Mouse (Mus musculus) heart, postnatal 0 days (tissue): ENCODE results near the gene Acot8. TPM values are rescaled to one million over a fixed set of nuclear protein-coding genes. Genes with fewer than 3 reads are reported as not detected.

Source experiments
- ATAC-seq: fragments of 200-750 bp; cut with Nextera tagmentation; 2 replicates; pipeline ENCODE4 v1.8.0; 2017; ENCODE audit warnings: low read depth, moderate number of reproducible peaks, moderate library complexity; ENCODE audit not compliant: insufficient read depth
- DNase-seq: peaks from one replicate; pipeline ENCODE4 v3.0.0-alpha.2; 2016; ENCODE audit warnings: low spot score
- H3K27ac ChIP-seq: fragments of 300-500 bp; sonication (generic); 2 replicates; pipeline ENCODE4 v1.5.1; 2014; ENCODE audit warnings: low read depth, mild to moderate bottlenecking
- H3K27me3 ChIP-seq: fragments of 300-500 bp; sonication (generic); 2 replicates; pipeline ENCODE4 v1.6.1; 2014; ENCODE audit warnings: low read length, mixed read lengths; ENCODE audit not compliant: control insufficient read depth, insufficient read depth
- H3K36me3 ChIP-seq: fragments of 300-500 bp; sonication (generic); replicated peaks from 2 replicates; pipeline ENCODE4 v1.6.1; 2014; ENCODE audit warnings: low read length, mixed read lengths; ENCODE audit not compliant: control insufficient read depth, insufficient read depth
- H3K4me1 ChIP-seq: fragments of 300-500 bp; sonication (generic); 2 replicates; pipeline ENCODE4 v1.6.1; 2014; ENCODE audit warnings: antibody characterized with exemption; ENCODE audit not compliant: control insufficient read depth, insufficient read depth
- H3K4me2 ChIP-seq: fragments of 300-500 bp; sonication (generic); 2 replicates; pipeline ENCODE4 v1.6.1; 2014; ENCODE audit warnings: low read depth, mild to moderate bottlenecking, low read length, moderate library complexity
- H3K4me3 ChIP-seq: fragments of 300-500 bp; sonication (generic); 2 replicates; pipeline ENCODE4 v1.5.1; 2014; ENCODE audit warnings: low read depth, low read length
- H3K9ac ChIP-seq: fragments of 300-500 bp; sonication (generic); replicated peaks from 2 replicates; pipeline ENCODE4 v1.6.1; 2014; ENCODE audit warnings: low read depth, low read length, mixed read lengths
- H3K9me3 ChIP-seq: fragments of 300-500 bp; sonication (generic); replicated peaks from 2 replicates; pipeline ENCODE4 v1.6.1; 2016; ENCODE audit warnings: low read length; ENCODE audit not compliant: control insufficient read depth
- CTCF ChIP-seq: IDR thresholded peaks from 2 replicates; pipeline ENCODE4 v1.5.1; 2016; ENCODE audit warnings: antibody characterized with exemption, control low read depth, low read depth
- EP300 ChIP-seq: IDR thresholded peaks from 2 replicates; pipeline ENCODE4 v1.6.1; 2016; ENCODE audit warnings: antibody characterized with exemption, low read depth
- WGBS: fragments of 180-500 bp; shearing (Covaris S2); extraction: QIAGEN DNeasy Blood & Tissue Kit; methylation state at CpG from one replicate; pipeline ENCODE4 v1.1.7; 2014; 5-methylcytosine and 5-hydroxymethylcytosine counted together
- polyA plus RNA-seq: library from polyadenylated mRNA; unstranded; fragments of >200 nt; fragmentation: Nextera tagmentation; extraction: Ambion mirVana; gene quantifications from 2 replicates; pipeline ENCODE4 v1.2.1, GENCODE M21; 2015
- total RNA-seq: library from RNA; depleted of rRNA; stranded (reverse); fragments of >200 nt; gene quantifications from 2 replicates; pipeline ENCODE4 v1.2.3, GENCODE M21; 2014; ENCODE audit warnings: low replicate concordance

Gene Acot8
- total and polyA plus RNA-seq, 2 experiments from 2014 or later: 11.4 to 28.9 TPM

DNA sequence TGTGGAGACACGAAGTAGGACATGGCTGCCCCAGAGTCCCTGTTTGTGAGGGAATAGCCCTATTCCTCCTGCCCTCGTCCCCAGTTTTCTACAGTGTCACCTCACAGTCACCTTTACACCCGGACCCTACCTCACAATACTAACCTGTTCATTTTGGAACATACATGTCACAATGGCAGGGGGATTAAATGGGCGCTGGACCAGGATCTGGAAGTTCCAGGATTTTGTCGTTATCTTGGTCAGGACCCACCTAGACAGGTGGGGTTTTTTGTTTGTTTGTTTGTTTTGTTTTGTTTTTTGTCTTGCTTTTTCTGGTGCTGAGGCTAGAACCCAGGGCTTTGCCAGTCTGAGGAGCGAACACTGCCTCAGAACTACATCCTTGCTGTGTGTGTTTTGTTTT, 23.8 kb upstream of the Acot8 start, which contains the start of gene Spata25:
Gene Spata25 (minus strand): TSS at position 101 of the 400 bp plus-strand sequence.
- no peak within 1 kb of the TSS for H3K9ac ChIP-seq
- no peaks in the 10 kb centered on the region for H3K4me1 ChIP-seq
- ATAC-seq (no peak), DNase-seq (no peak)
- H3K36me3 ChIP-seq: peaks cover 42% of the 10 kb centered on the region
- H3K4me2 ChIP-seq: no peak within 1 kb of the TSS
- no peak within 1 kb of the TSS for H3K4me3 ChIP-seq
- 87% methylated on average over 6 of the region's 6 CpGs for WGBS
- H3K27ac ChIP-seq: no peak within 1 kb of the TSS
- H3K9me3 ChIP-seq: no peaks in the 10 kb centered on the region
- no peak for TF ChIP-seq CTCF
- TF ChIP-seq EP300: no peak
- no peaks in the 10 kb centered on the region for H3K27me3 ChIP-seq

DNA sequence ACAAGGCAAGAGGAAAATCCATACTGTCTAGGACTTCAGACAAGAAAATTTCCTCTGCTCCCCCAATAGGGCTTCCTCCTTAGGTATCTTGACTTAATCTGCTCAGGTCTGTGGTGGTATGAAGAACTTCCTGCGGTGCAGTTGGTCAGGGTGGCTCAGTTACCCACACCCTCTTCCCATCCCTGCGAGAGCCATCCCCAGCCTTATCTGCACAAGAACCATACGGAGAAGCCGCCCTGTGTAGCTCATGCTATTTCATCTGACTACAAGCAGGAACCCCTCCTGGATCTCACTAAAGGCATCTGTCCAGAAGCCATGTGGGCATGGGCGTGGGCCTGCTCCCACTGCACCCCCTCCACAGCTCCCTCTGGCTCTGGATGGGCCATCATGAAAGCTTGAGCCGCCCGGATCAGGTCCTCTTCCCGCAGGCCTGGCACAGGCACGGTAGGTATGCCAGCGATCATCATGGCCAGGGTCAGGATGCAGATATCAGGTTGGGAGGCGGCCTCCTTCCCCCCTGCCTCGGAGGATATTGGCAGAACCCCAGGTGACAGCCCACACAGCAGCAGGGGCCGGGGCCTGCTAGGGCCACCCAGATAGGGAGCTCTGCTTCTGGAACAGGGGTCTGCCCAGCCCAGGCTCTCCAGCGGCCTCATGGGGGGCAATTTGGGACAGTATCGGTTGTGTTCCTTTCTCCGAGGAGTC, 22.6 kb upstream of the Acot8 start:
- Histone ChIP-seq H3K9ac (no peak overlapping the region), H3K36me3 (peaks cover 42% of the 10 kb centered on the region)
- WGBS: 73% methylated on average over 16 of the region's 16 CpGs

DNA sequence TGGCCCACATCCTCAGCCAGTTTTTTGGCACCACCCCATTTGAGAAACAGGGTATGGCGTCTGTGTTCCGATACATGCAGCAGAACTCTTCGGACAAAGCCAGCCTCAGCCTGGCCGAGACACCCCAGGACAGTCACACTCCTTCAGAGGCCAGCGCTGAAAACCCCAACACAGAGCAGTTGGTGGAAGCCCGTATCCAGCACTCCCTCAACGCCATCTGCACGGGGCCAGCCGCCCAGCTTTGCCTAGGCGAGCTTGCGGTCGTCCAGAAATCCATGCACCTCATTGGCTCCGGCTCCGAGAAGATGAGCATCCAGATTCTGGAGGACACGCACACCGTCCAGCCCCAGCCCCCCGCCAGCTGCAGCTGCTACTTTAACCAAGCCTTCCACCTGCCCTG, 20.8 kb upstream of the Acot8 start:
- DNase-seq: no peak
- no peaks in the 10 kb centered on the region for H3K27me3 ChIP-seq
- WGBS: 97% methylated on average over 17 of the region's 17 CpGs
- H3K4me3 ChIP-seq: no peak overlapping the region
- no peak overlapping the region for H3K27ac ChIP-seq
- no peak overlapping the region for H3K9ac ChIP-seq
- no peak overlapping the region for H3K4me2 ChIP-seq
- no peak for ATAC-seq
- TF ChIP-seq CTCF (no peak), EP300 (no peak)
- peaks cover 52% of the 10 kb centered on the region for H3K36me3 ChIP-seq
- H3K4me1 ChIP-seq: no peaks in the 10 kb centered on the region
- H3K9me3 ChIP-seq: no peaks in the 10 kb centered on the region

More for the DNA sequence above, 22.6 kb upstream of the Acot8 start:
- TF ChIP-seq CTCF (no peak), EP300 (no peak)
- no peaks in the 10 kb centered on the region for H3K27me3 ChIP-seq
- no peaks in the 10 kb centered on the region for H3K4me1 ChIP-seq
- DNase-seq (no peak), ATAC-seq (no peak)
- H3K9me3 ChIP-seq: no peaks in the 10 kb centered on the region
- H3K27ac ChIP-seq: no peak overlapping the region
- H3K4me2 ChIP-seq: no peak overlapping the region
- no peak overlapping the region for H3K4me3 ChIP-seq

DNA sequence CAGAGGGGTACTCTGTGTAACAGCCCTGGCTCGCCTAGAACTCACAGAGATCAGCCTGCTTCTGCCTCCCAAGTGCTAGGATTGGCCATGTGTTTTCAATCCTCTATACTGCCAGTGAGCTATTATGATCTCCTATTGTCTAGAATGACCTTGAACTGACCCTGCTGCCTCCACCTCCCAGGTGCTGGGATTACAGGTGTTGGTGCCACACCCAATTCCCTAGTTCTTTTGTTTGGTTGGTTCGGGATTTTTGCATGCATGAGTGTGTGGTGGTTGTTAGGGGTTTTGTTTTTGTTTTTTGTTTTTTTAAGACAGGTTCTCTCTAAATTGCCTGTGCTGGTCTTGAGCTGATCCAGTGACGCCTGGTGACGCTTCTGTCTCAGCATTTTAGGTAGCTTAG, 19.3 kb upstream of the Acot8 start:
- H3K9ac ChIP-seq: no peak overlapping the region
- no peak overlapping the region for H3K27ac ChIP-seq
- no peak overlapping the region for H3K4me3 ChIP-seq
- H3K36me3 ChIP-seq: peaks cover 52% of the 10 kb centered on the region
- 91% methylated on average over 4 of the region's 4 CpGs for WGBS
- H3K4me1 ChIP-seq: no peaks in the 10 kb centered on the region
- TF ChIP-seq CTCF: no peak
- TF ChIP-seq EP300: no peak
- no peak for ATAC-seq
- peak overlapping the region; percentile 76; the same call in 1 of the 2 replicates for H3K4me2 ChIP-seq
- no peaks in the 10 kb centered on the region for H3K27me3 ChIP-seq
- no peak for DNase-seq
- H3K9me3 ChIP-seq: no peaks in the 10 kb centered on the region

DNA sequence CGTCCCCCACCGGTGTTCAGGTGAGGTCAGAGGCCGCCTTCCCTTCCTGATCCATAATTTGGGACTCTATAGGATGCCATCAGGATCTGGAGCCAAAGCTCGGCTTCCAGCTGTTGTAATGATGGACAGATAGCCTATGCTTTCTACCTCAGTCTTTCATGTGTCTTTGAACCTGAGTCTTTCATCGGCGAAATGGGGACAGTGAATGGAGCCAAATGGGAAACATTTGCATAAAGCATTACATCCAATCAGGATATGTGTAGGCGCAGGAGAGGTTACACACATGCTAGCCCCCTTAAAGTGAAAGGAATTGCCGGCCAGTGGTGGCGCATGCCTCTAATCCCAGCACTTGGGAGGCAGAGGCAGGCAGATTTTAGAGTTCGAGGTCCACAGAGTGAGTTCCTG, 18.5 kb upstream of the Acot8 start:
- Histone ChIP-seq H3K9me3 (no peaks in the 10 kb centered on the region), H3K9ac (peak overlapping the region; percentile 57), H3K4me3 (peak overlapping the region; percentile 60), H3K27me3 (no peaks in the 10 kb centered on the region), H3K4me1 (no peaks in the 10 kb centered on the region), H3K36me3 (peaks cover 45% of the 10 kb centered on the region), H3K27ac (peak overlapping the region; percentile 78), H3K4me2 (peak overlapping the region; percentile 76)
- WGBS: 1% methylated on average over 10 of the region's 10 CpGs
- peak; percentile 51 for DNase-seq
- TF ChIP-seq EP300 (no peak), CTCF (no peak; the same call in 1 of the 2 replicates)
- ATAC-seq: peak; percentile 63

DNA sequence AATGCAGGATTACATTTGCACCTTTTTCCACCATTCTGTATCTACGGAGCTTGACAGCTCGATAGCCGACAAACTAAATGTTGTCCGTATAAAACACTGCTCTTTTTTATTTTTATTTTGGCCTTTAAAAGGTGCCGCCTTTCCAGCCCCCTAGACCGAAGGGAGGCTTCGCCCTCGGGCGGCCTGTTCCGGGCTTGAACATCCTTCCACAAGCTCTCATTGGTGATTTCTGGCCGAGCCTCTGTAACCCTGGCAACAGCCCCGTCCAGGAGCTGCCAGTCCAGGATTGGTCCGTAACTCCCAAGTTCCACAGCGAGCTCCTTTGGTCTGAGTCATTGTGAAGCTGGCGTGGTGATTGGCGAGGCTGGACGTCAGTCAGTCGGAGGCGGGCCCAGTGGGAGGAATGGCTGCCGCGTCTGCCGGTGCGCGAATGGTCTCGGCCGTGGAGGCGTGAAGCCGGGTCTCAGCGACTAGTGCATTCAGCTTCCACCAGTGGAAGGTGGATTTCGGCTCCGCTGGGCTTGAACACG, 18.0 kb upstream of the Acot8 start, which contains the start of gene Zswim1:
Gene Zswim1 (plus strand): TSS at position 51 of the 530 bp plus-strand sequence.
- H3K4me1 ChIP-seq: no peaks in the 10 kb centered on the region

More for the DNA sequence above, 18.0 kb upstream of the Acot8 start, which contains the start of gene Zswim1:
- peak; percentile 100 for ATAC-seq
- Histone ChIP-seq H3K36me3 (peaks cover 41% of the 10 kb centered on the region), H3K27ac (peak within 1 kb of the TSS; percentile 78), H3K4me2 (peak within 1 kb of the TSS; percentile 76), H3K9ac (peak within 1 kb of the TSS; percentile 57), H3K27me3 (no peaks in the 10 kb centered on the region), H3K9me3 (no peaks in the 10 kb centered on the region), H3K4me3 (peak within 1 kb of the TSS; percentile 60)
- no peak for TF ChIP-seq CTCF
- no peak for TF ChIP-seq EP300
- 1% methylated on average over 32 of the region's 32 CpGs for WGBS
- DNase-seq: peak; percentile 98
